Mouse (Mus musculus) natural killer cell, adult 2 months (primary cell): ENCODE data around the gene Kcnh3.

ENCODE experiments used
- DNase-seq, 2 experiments: peaks; one replicate each; pipeline ENCODE4 v3.0.0; 2022; ENCODE audit warnings: low spot score in 2 of 2

Kcnh3 gene

DNA sequence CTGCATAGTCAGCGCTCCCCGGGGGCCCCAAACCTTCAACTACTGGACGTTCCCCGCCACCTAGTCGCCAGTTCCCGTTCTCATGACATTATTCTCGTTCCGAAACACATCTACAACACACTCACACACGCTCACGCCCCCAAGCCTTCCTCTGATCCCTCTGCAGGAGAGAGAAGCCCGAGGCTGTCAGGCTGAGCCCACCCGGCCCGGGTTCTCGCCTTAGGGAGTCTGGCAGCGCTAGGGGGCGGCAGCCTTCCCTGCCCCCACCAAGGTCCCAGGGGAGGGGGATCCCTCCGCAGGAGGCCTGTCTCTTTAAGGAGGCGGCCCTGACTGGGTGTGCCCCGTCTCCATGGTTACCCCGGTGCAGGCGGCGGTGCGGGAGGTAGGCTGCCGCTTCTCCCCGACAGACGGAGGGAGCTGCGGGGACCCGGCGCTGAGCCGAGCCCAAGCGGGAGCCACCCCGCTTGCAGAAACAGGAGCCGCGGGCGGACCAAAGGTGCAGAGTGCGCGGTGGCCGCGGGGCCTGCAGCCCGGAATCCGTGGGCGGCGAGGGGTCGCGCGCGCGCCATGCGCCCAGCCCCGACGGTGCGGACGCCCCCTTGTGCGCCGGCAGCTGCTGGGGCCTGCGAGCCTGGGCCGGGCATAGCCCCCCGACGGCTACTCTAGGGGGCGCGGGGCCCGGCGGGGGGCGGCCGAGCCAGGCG, at the start of gene Kcnh3:
Kcnh3 (plus strand) TSS at position 654 of the 704 bp plus-strand sequence.
- DNase-seq, result peak in 1 of 2 experiments; percentile 45

DNA sequence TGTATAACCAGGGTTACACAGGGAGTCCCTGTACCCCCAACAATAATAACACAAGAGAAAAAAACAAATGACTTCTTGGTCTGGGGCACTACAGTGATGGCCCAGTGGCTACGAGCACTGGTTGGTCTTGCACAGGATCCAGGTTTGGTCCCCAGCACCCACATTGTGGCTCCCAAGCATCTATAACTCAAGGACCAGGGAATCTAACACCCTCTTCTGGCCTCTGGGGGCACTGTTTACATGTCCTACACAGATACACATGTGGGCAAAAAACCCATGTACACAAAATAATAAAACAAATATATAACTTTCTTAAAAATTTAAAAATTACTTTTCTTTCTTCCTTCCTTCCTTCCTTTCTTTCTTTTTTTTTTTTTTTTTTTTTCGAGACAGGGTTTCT, 45.0 kb upstream of the Kcnh3 start:
- no peak for DNase-seq

DNA sequence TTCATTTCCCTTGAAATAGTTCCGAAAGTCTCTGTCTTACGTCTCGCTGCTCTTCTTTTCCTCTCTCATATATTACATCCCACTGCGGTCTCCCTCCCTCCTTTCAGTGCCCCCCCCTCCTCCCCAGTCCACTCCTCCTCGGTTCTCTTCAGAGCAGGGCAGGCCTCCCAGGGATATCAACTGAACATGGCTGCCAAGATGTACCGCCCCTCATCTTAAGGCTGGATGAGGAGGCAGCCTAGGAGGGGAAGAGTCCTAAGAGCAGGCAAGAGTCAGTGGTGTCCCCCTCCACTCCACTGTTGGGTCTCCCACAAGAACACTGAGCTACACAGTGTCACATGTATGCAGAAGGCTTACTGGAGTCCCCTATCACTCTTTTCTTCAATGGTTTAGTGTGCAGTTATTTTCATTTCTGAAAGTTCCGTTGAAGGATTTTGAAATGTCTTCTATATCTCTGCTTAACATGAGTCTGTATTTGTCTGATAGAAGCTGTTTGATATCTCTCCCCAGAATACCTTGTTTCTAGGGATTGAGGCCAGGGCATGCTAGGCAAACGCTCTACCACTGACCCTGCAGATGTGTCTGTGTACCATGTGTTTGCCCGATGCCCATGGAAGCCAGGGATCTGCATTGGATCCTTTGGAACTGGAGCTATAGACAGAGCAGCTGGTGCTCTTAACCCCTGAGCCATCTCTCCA, 40.3 kb upstream of the Kcnh3 start:
- DNase-seq, result no peak

DNA sequence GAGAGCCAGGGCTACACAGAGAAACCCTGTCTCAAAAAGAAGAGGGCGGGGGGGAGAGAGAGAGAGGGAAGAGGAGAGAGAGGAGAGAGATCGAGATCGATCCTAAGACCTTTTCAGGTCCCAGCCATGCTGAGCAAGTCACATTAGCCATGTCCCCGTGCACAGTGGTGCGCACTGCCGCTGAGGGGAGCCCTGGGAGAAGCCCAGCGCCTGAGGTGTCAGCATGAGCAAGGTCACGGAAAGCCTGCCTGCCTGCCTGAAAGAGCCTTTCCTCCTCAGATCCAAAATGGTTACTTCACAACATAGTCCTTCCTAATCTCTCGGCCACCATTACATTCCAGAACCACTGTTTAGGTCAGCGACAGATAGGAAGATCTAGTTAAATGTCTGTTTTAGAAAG, 30.3 kb upstream of the Kcnh3 start:
- DNase-seq, result no peak

DNA sequence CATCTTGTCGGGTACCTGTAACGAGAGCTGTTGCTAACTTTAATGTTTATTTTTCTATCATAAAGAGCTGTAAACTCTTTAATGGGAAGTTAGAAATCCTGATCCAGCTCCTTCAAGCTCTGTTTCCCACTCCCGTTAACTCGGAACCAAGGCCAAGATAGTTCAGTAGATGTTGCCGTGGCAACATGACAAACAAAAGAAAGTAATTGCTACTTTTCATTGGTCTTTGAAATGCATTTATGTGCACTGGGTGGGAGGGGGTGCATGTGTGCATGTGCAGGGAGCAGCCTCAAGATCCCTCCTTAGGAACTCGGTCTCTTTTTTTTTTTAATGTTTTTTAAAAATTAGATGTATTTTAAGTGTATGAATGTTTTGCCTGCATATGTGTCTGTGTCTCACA, 29.6 kb upstream of the Kcnh3 start:
- no peak for DNase-seq

DNA sequence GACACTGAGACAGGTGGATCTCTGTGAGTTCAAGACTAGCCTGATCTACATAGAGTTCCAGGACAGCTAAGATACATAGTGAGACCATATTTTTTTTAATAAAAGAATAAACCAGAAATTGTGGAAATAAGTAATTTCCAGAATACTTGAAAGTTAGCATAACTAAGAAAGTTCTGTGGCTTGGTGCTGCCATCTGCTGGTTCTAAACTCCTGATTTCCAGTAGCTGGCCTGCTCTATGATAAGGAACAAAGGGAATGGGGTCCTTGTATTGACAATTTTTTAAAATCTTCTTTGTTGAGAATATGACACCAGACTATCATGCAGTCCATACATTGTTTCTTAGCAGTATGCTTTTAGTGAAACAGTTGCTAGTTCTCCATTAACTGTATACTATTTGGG, 25.9 kb upstream of the Kcnh3 start:
- DNase-seq, result no peak

DNA sequence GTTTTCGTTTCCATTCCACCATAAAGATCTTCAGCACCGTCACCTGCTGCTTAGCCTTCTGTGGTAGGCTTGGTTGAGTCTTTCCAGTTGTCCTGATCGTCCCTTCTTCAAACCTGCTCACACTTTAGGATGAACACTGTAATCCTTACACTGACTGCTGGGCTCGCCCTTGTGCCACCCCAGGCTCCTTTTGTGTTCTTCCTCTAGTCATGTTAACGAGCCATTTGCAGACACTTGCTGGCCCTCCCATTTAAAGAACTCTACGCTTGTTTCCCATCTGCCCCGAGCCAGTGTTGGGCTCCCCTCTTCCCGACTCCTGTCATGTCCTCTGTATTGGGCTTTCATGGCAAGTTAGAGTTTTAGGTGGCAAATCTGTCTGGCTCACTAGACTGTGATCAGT, 18.7 kb upstream of the Kcnh3 start:
- DNase-seq, result no peak

DNA sequence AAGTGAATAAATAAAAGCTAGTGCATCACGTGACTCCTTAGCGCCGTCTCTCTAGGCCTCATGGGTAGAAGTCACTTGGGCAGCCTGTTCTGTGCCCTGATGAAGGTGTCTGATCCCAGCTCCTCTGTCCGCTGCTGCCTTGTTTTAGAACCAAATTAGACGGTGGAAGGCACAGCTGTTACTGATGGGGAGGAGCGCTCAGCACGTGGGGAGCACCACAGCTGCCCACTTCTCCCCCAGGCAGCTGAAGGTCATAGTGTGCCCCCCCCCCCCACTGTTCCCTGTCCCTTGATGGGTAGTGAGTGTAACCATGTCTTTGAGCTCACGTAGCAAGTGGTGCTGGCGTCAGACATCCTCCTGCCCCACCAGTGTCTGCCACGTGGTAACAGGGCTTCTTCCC, 11.5 kb upstream of the Kcnh3 start:
- no peak for DNase-seq

DNA sequence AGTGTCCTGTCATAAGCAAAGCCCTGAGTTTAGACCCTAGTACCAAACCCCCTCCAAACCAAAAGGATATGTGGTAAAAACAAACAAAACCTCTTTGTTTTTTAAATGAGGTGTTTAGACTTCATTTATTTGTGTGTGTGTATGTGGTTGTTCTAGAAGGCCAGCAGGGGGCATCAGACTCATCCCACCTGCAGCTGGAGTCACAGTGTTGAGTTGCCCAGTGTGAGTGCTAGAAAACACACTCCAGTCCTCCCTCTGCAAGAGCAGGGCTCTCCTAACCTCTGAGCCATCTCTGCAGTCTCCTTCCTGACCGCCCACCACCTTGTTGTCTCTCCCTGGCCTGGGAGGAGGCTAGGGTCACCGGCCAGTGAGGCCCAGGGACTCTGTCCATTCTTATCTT, 9.7 kb upstream of the Kcnh3 start:
- DNase-seq, result no peak

DNA sequence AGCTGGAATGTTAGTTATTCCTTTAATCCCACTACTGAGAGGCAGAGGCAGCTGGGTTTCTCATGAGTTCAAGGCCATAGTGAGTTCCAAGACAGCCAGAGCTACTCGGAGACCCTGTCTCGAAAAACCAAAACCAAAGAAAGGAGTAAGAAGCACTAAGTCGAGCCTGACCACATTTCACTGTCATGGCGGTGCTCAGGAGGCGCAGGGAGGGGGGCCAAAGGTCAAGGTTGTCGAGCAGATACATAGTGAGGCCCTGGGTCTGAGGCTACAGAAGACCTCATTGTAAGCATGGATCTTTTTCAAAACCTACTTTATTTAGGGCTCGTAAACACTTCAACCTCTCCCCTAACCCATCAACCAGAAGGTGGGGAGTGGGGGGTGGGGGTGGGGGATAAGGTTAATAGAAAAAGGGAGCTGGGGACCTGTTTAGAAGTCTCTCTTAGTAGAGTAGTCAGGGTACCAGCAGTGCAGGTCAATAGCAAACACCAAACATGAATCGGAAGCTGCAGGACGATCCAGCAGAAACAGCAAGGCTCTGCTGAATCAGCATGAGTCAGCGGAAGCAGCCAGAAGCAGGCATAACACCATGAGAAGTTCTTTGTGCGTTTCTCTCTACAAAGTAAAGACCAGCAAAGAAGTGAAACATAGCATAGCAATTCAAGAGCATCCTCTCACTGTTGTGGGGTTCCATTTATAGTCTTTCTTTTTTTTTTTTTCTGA, 8.8 kb upstream of the Kcnh3 start:
- no peak for DNase-seq

DNA sequence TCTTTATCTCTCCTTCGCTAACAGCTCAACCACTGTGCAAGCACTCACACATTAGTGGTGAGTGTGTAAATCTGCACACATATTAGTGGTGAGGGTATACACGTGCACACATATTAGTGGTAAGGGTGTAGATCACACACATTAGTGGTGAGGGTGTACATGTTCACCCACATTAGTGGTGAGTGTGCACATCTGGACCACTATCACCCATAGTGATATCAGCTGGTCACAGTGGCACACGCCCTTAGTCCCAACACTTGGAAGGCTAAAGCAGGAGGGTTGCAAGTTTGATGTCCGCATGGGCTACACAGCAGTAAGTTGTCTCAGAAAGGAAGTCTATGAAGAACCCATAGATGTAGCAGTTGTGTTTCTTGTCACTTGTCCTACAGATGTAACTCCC, 7.0 kb upstream of the Kcnh3 start:
- no peak for DNase-seq

DNA sequence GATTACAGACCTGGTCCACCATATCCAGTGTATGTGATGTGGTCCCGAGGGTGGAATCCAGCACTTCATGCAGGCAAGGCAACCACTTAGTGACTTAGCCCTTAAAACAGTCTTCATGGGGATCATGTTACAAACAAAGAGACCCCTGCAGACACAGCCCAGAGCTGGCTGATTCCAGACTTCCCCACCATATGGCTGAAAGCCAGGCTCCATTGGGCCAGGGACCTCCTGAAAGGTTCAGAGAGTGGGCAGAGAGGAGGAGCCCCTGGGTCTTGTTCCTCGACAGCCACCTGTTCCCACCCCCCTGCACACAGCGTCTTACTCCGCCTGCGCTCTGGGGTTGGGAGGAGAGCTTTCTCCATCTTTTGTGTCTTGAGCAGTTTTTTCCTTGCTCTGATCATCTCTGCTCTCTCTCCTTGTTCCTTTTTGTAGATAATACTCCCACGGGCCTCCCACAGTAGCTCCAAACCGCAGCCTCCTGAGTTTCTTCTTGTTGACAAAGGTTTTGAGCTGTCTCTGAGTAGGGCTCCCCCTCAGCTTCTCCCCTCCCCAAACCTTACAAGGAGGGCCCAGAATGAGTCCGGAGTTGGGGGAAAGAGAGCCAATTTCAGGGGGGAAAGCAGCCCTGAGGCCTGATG, 3.2 kb upstream of the Kcnh3 start:
- no peak for DNase-seq

DNA sequence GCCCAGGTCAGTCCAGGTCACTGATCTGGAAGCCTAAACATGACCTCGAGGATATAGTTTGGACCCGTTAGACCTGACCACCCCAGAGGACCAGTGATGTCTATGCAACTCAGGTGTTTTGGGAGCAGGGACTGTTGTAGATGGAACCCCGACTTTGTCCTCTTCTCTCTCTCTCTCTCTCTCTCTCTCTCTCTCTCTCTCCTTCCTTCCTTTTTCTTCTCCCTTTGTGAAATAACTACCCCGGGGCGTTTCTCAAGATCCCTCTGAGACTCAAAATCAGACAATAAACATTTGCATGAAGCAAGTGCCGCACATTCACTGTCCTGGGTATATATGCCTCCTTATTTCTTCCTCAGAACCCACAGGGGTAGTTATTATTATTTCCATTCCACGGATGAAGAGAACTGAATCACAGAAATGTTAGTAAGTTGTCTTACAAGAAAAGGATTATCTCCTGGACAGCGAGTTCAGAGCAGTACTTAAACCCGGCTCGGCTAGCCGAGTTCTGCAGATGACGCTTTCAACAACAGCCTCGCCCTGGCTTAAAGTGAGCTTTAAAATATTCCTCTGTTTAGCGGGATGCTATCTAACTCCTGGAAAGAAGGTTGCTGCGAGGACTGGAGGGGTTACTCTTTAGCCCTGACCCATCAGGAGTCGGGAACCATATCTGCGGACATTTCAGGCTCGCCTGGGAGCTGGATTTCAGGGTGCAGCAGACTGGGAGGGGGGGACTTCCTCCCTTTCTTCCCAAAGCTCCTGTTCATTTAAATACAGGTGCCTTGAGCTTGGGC, 1.7 kb upstream of the Kcnh3 start:
- DNase-seq, result no peak

DNA sequence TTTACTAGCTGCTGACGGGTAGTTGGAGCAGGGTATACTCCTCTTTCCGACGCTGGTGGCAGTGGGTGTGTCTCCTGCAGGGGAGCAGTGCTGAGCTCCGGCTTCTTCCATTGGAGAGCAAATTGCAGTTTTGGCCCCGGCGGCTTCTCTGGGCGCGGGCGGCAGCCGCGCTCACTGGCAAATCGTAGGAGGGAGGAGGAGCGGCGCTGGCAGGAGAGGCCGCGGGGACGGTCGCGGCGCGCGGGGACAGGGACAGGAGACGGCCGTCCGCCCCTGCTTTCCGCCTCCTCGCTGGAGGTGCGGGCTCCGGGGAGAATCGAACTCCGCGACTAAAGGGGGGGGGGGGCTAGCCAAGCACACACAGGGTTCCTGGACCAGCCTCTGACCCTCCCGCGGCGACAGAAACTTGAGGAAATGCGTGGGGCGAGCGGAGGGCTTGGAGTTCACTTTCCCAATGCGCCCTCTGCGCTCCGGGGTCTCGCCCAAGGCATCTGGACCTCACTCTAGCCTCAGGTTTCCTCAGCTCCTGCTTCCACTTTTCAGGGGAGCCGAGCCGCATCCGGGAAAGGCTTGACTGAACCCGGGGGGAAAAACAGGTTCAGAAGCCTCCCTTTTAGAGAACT, 965 bp upstream of the Kcnh3 start:
- DNase-seq, result no peak

DNA sequence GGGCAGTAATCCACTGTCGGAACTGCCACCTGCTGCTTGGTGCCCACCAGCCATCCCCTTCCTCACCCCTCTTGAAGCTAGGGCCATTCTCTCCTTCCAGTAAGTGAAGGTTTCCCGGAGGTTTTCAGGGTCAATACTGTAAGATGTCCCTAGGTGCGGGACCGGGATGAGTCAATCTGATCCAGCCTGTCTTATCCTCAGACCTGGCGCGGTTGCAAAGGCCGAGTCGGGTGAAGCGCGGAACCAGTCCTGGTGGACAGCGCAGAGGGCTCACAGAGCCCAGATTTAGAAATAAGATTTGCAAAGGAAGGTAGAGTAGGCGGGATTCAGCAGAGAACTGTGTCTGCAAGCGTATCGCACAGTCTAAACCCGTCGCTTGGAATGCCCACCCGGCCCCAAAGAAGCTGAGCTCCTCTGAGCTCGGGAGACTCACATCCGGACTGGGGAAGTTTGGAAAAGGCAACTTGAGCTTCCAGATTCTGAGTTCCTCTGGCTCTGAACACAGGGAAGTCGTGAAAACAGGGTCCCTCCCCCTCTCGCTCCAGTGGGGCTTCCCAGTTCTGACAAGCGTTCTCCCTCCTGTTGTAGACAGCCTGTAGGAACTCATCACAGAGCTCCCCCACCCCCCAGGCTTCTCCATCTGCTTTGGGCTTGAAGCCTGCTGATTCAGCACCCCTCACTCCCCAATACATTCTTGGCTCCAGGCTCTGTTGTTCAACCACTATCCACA, 585 bp downstream of the Kcnh3 start:
- DNase-seq, result no peak

DNA sequence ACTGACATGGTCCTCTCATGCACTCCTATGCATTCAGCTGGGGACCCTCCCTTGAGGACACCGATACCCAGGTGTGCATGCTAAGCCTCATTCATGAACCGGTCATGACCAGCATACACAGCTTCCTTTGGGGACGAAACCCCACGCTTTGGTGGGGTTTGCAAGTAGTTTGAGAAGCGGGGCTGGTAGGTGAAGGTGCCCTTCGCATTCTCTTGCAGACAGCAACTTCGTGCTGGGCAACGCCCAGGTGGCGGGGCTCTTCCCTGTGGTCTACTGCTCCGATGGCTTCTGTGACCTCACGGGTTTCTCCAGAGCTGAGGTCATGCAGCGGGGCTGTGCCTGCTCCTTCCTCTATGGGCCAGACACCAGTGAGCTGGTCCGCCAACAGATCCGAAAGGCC, 1.4 kb downstream of the Kcnh3 start:
- DNase-seq, result no peak

DNA sequence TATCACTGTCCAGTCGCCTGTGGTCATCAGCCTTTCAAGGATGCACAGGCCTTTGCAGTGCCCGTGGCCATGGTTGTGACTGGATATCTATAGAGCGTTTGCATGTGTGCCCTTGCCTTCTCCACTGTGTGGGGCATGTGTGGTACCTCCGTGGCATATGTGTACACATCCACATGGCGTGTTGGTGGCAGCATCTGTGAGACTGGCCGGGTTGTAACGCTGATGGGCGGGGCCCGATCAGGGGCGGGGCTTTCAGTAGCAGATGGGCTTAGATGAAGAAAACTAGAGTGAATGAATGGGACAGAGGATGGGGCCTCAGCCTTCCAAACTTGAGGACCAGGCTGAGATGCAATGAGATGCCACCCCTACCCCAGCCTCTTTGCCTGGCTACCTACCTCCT, 7.3 kb downstream of the Kcnh3 start:
- DNase-seq, result no peak

DNA sequence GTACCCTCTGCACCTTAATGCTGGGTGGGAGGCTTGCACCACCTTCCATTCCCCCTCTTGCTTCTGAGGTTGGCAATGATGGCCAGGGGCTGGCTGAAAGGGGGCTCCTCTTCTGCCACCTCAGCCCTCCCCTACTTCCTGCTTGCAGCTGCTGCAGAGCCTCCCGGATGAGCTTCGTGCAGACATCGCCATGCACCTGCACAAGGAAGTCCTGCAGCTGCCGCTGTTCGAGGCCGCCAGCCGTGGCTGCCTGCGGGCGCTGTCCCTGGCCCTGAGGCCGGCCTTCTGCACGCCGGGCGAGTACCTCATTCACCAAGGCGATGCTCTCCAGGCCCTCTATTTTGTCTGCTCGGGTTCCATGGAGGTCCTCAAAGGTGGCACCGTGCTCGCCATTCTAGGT, 9.1 kb downstream of the Kcnh3 start:
- DNase-seq, result no peak

DNA sequence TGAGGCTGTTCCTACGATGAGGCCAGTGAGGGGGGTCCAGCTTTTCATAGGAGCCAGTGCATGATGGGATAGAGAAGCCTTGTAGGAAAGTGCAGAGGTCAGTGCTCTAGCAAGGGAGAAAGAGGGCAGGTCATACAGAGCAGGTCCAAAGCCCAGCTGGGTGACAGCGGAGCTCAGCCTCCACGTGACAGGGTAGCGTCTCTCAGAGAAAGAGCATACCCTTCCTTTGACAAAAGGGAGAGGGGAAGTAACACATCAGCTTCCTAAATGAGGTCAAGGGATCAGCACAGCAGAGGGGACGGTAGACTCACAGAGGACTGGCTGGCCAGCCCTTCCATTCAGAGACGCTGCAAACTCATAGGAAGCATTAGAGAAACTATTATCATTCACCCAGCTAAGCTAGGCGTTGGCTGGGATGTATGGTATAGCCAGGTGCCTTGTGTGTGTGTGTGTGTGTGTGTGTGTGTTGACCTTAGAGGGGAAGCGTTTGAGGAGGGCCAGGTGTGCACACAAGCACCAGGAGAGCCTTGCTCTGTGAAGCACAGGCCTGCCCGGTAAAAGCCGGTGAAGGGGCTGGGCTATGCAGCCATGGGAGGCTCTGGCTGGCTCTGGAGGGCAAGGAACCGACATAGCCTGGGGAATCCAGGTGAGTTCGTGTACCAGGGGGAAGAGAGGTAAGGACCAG, 9.8 kb downstream of the Kcnh3 start:
- no peak for DNase-seq

DNA sequence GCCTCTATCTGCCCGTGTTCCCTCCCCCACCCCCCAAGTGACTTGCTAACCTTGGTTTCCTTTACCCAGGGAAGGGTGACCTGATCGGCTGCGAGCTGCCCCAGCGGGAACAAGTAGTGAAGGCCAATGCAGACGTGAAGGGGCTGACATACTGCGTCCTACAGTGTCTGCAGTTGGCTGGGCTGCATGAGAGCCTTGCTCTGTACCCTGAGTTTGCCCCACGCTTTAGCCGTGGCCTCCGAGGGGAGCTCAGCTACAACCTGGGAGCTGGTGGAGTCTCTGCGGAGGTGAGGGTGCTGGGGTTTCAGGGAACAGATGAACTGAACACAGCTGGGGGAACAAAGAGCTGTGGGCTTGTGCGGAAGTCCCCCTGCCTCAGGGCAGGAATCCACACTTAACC, 13.3 kb downstream of the Kcnh3 start:
- no peak for DNase-seq
